Mouse (Mus musculus) neutrophil, adult 59 days (primary cell): ENCODE measurements around the gene Fbxo3. TPM values are rescaled to one million over a fixed set of nuclear protein-coding genes. Genes with fewer than 3 reads are reported as not detected.

Experiments used
- total RNA-seq, 2 experiments: library from RNA; stranded (reverse); gene quantifications; 1 replicate in 1 of 2; 2 replicates in 1 of 2; pipeline ENCODE4 v1.2.4; 2023

The Fbxo3 gene
- 10 to 100 TPM; 31.7 to 36.1 TPM for total RNA-seq

GRCm38 (mm10) chr2:104027458-104028138 is at the start of gene Fbxo3:
Fbxo3 (plus strand) TSS chr2:104027721.

DNA sequence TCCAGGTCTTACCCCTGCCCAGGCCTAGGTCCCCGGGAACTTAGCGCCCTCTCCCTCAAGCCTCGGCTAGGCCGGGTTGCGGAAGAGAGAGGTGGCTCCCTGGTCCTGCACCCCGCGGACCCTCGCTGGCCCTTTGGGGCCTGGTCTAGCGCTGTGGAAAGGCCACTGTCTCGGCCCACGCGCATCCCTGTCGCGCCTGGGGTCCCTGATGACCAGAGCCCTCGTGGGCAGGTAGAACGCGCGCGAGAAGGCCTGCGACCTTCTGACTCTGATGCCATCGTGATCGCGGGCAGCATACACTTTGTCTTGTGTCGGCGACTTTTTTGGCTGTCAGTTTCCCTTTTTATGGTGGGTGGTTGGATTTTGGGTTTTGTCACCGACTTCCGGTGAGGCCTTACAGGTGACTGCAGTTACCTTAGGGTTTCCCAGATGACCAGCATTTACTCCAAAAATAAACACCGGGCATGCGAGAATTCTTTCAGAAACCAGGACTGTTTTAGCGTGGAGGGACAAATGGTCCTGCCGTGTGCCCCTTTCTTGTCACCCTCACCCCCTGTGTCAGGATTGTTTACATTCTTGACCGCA is 710 bp downstream of the Fbxo3 start, which contains the start of gene 4931422A03Rik:
TSS of gene 4931422A03Rik (minus strand) at position 223 of the 585 bp plus-strand sequence.

DNA sequence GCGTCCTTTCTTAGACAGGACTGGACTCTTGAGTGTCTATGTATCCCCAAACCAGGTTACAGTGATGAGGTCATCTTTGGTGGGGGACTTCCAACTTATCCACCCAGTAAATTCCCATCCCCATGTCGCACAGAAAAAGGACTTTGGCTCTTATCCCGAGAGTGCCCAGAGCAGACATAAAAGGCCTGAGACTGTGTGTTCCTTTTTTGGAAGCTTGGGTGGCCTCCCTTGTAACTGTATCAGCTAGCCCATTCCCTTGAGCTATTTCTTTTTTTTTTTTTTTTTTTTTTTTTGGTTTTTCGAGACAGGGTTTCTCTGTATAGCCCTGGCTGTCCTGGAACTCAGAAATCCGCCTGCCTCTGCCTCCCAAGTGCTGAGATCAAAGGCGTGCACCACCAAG is 38.0 kb downstream of the Fbxo3 start, which contains the start of gene Gm10912:
TSS of gene Gm10912 (plus strand) at position 301 of the 400 bp plus-strand sequence.

DNA sequence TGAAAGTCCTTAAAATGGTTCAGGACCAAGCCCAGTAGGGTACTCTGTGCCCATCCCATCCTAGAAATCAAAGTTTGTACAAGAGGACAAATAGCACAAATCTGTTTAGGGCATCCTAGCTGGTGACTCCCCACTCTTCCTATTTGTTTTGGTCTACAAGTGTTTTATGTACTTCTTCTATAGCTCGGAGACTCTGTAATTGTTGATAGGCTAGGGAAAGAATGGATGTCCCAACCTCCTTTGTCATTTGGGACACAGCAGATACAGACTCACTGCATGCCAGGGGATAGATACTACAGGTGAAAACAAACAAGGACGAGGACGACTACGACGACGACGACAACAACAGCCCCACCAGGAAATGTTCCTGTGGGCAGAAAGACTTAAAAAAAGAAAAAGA is 40.9 kb downstream of the Fbxo3 start, which contains the start of gene Gm10799:
TSS of gene Gm10799 (minus strand) at position 101 of the 400 bp plus-strand sequence.

DNA sequence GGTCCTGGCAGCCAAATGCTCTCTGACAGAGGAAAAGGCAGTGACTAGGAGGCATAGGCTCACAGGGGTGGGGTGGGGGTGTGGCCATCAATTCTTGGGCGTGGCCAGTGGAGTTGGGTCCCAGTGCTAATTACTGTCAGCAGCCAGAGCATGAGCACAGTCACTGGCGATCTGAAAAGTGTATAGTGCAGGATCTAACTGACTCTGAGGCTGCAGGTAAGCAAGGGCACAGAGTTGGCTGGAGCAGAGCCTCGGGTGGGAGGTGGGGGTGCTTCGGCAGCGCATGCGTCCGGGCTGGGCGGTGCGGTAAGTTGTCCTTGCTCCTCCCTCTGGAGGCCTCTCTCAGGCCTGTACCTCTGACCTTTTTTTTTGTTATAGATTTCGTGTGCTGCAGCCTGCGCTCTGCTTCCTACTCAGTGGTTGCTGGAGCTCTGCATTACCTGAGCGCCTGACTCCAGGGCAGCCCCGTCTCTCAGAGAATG is 42.2 kb downstream of the Fbxo3 start, which contains the start of gene Cd59b:
TSS of gene Cd59b (plus strand) at position 146 of the 482 bp plus-strand sequence.

GRCm38 (mm10) chr2:104095741-104096213 is 68.3 kb downstream of the Fbxo3 start, which contains the start of gene Cd59a:
Cd59a (plus strand) TSS chr2:104095801.

Other genes starting within 250 kb of the Fbxo3 start
- 100 to 1,000 TPM; 174 to 216 TPM for gene Caprin1, start 230.1 kb upstream of the Fbxo3 start, total RNA-seq
- 10 to 100 TPM; 73.8 to 88.7 TPM for gene Lmo2, start 69.7 kb upstream of the Fbxo3 start, total RNA-seq
- not detected for gene 4931422A03Rik, start 640 bp downstream of the Fbxo3 start, total RNA-seq
- gene Gm10912, start 38.1 kb downstream of the Fbxo3 start, total RNA-seq: not detected
- not detected for gene Gm10799, start 40.8 kb downstream of the Fbxo3 start, total RNA-seq
- gene Cd59b, start 42.1 kb downstream of the Fbxo3 start, total RNA-seq: 1 to 10 TPM in 1 of 2 experiments, not detected in 1; 1.6 TPM
- gene Cd59a, start 68.1 kb downstream of the Fbxo3 start, total RNA-seq: 1 to 10 TPM in 1 of 2 experiments, under 1 TPM in 1; 0.37 to 1.4 TPM
- gene A930018P22Rik, start 95.0 kb downstream of the Fbxo3 start, total RNA-seq: not detected